Mouse (Mus musculus) large intestine, adult 2 months (tissue): ENCODE results near the gene Glod5. TPM values are rescaled to one million over a fixed set of nuclear protein-coding genes. Genes with fewer than 3 reads are reported as not detected.
"Not testable (repeated sequence)": the region's sequence is repeated elsewhere in the genome, so short reads cannot be mapped to it uniquely, and the experiment has no call there.

Source experiments
- DNase-seq: peaks from one replicate; pipeline ENCODE4 v3.0.0-alpha.2; 2012; ENCODE audit warnings: low read depth, low spot score
- WGBS: fragments of 180-500 bp; shearing (Covaris S2); methylation state at CpG from one replicate; pipeline ENCODE4 v1.1.7; 2018; 5-methylcytosine and 5-hydroxymethylcytosine counted together
- polyA plus RNA-seq: library from polyadenylated mRNA; depleted of rRNA; stranded (reverse); fragments of >200 nt; gene quantifications from 2 replicates; pipeline ENCODE4 v1.2.3, GENCODE M21; 2012; rRNA removed

Glod5 gene
- 65.2 and 101 TPM in 2 replicates for polyA plus RNA-seq

GRCm38 (mm10) chrX:8018286-8018685 is at the start of gene Glod5:
Gene Glod5, minus strand, starts transcription at chrX:8018492.
- DNase-seq, result no peak
- WGBS, result 34% methylated on average over 2 of the region's 2 CpGs

- 78% methylated on average over 8 of the region's 8 CpGs for WGBS
Observed at GRCm38 (mm10) chrX:8051044-8051781, 32.9 kb upstream of the Glod5 start.

GRCm38 (mm10) chrX:8033009-8033408 is 14.7 kb upstream of the Glod5 start:
- DNase-seq, result no peak

More at GRCm38 (mm10) chrX:8051044-8051781, 32.9 kb upstream of the Glod5 start:
- not testable (repeated sequence) for DNase-seq

GRCm38 (mm10) chrX:8026811-8027210 is 8.5 kb upstream of the Glod5 start:
- 46% methylated on average over 4 of the region's 4 CpGs for WGBS
- no peak for DNase-seq

More at GRCm38 (mm10) chrX:8033009-8033408, 14.7 kb upstream of the Glod5 start:
- 50% methylated on average over 1 of the region's 1 CpGs for WGBS

GRCm38 (mm10) chrX:8024795-8025194 is 6.5 kb upstream of the Glod5 start:
- DNase-seq, result no peak
- WGBS, result 72% methylated on average over 2 of the region's 2 CpGs

GRCm38 (mm10) chrX:8020111-8020778 is 2.0 kb upstream of the Glod5 start:
- 87% methylated on average over 2 of the region's 2 CpGs for WGBS

GRCm38 (mm10) chrX:8017142-8017541 is 1.1 kb downstream of the Glod5 start:
- no peak for DNase-seq
- WGBS, result 6% methylated on average over 5 of the region's 5 CpGs

More at GRCm38 (mm10) chrX:8020111-8020778, 2.0 kb upstream of the Glod5 start:
- DNase-seq, result no peak

GRCm38 (mm10) chrX:8015675-8016074 is 2.6 kb downstream of the Glod5 start:
- WGBS, result 19% methylated on average over 7 of the region's 7 CpGs
- DNase-seq, result not testable (repeated sequence)

GRCm38 (mm10) chrX:8013569-8014314 is 4.5 kb downstream of the Glod5 start:
- DNase-seq, result no peak
- 65% methylated on average over 8 of the region's 8 CpGs for WGBS

GRCm38 (mm10) chrX:8013157-8013556 is 5.1 kb downstream of the Glod5 start:
- no peak for DNase-seq
- 23% methylated on average over 2 of the region's 2 CpGs for WGBS

- DNase-seq, result not testable (repeated sequence)
- WGBS, result 75% methylated on average over 4 of the region's 4 CpGs
Observed at GRCm38 (mm10) chrX:8009356-8009755, 8.9 kb downstream of the Glod5 start.

- DNase-seq, result no peak
Observed at GRCm38 (mm10) chrX:8008543-8008942, 9.7 kb downstream of the Glod5 start.

GRCm38 (mm10) chrX:8002971-8003370 is 15.3 kb downstream of the Glod5 start:
- WGBS, result 72% methylated on average over 4 of the region's 4 CpGs
- DNase-seq, result no peak

More at GRCm38 (mm10) chrX:8008543-8008942, 9.7 kb downstream of the Glod5 start:
- 59% methylated on average over 5 of the region's 5 CpGs for WGBS

- 24% methylated on average over 5 of the region's 5 CpGs for WGBS
- no peak for DNase-seq
Observed at GRCm38 (mm10) chrX:8002001-8002400, 16.3 kb downstream of the Glod5 start.

- WGBS, result 51% methylated on average over 3 of the region's 3 CpGs
- no peak for DNase-seq
Observed at GRCm38 (mm10) chrX:8000546-8001192, 17.6 kb downstream of the Glod5 start.

GRCm38 (mm10) chrX:7993068-7993735 is 25.1 kb downstream of the Glod5 start:
- 62% methylated on average over 10 of the region's 10 CpGs for WGBS

GRCm38 (mm10) chrX:7992379-7993067 is 25.8 kb downstream of the Glod5 start:
- no peak for DNase-seq
- WGBS, result 41% methylated on average over 8 of the region's 8 CpGs

More at GRCm38 (mm10) chrX:7993068-7993735, 25.1 kb downstream of the Glod5 start:
- no peak for DNase-seq

GRCm38 (mm10) chrX:7981368-7981767 is 36.9 kb downstream of the Glod5 start:
- no peak for DNase-seq
- WGBS, result 72% methylated on average over 7 of the region's 7 CpGs
